In the genomic region with DNA sequence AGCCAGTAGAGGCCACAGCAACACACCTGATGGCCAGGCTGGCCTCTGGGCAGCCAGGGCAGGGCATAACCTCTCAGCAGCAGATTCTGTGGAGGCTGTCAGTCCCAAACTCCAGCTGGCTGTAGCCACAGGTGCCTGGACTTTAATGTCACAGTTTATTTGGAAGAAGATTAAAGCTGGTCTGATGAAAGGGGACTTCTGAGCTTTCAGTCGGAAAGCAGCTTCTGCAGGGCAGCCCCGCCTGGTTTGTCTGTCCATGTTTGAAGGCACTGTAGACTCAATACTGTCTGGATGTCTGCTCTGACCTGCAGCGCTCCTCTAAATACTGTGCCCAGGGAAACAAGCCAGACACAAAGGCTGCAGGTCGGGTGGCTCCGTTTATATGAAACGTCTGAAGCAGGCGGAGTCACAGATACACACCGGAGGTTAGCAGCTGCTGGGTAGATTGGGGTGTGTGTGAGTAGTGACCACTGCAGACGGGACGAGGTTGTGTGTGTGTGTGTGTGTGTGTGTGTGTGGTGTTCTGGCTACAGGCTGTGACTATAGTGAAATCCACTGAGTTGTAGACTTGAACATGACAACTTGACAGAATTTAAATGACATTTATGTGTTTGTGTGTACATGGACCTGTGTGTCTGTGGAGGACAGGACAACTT, we compare ENCODE assay signal across 18 mouse cellular contexts. TPM values are rescaled to one million over a fixed set of nuclear protein-coding genes. Genes with fewer than 3 reads are reported as not detected.
DNase-seq lines count a peak whose midpoint lies in the region; ATAC-seq and TF ChIP-seq lines count a peak whose summit lies in the region.
"Had no signal": no experiment of that assay in that cellular context is flagged by ENCODE, and none has a peak within 500 bp of the region (broad histone marks: within the 10 kb centered on the region; RNA-seq: fewer than 3 reads in every experiment).

No protein-coding gene starts in this region.

- H3K27me3 ChIP-seq in lung, embryonic 15.5 days, result no peaks in the 10 kb centered on the region
- no peaks in the 10 kb centered on the region for H3K27me3 ChIP-seq in embryonic facial prominence, embryonic 12.5 days
- no peaks in the 10 kb centered on the region for H3K27me3 ChIP-seq in limb, embryonic 14.5 days (ENCODE audit: control insufficient read depth, insufficient read depth, low read length)
- H3K27me3 ChIP-seq: embryonic facial prominence, embryonic 13.5 days; forebrain, embryonic 13.5 days; heart, embryonic 12.5 days; Patski had no signal

- no peak for TF ChIP-seq CTCF in lung, adult 2 months (IDR thresholded peaks at IDR 0.05; ENCODE audit: insufficient read depth, low read length)

- no peak overlapping the region for H3K9ac ChIP-seq in lung, embryonic 15.5 days
- no peak overlapping the region for H3K9ac ChIP-seq in embryonic facial prominence, embryonic 12.5 days
- no peak overlapping the region for H3K9ac ChIP-seq in limb, embryonic 14.5 days (ENCODE audit: low read depth, low read length, severe bottlenecking)
- H3K9ac ChIP-seq: embryonic facial prominence, embryonic 13.5 days; forebrain, embryonic 13.5 days; heart, embryonic 12.5 days had no signal

- peak; percentile 88 for DNase-seq in heart, adult 11 months
- no peak for DNase-seq in heart, adult 8-10 months (ENCODE audit: low spot score)
- no peak for DNase-seq in lung, adult 2 months
- DNase-seq in limb, embryonic 14.5 days (ENCODE audit: low spot score), result no peak
- DNase-seq in urinary bladder, postnatal 25 days (ENCODE audit: low spot score), result no peak
- DNase-seq: adrenal gland, postnatal 14 days; cerebellum, adult 2 months; cerebellum, postnatal 10 days; heart, adult 2 months had no signal

- no peaks in the 10 kb centered on the region for H3K36me3 ChIP-seq in lung, embryonic 15.5 days
- H3K36me3 ChIP-seq in embryonic facial prominence, embryonic 12.5 days, result no peaks in the 10 kb centered on the region
- H3K36me3 ChIP-seq in limb, embryonic 14.5 days (ENCODE audit: control insufficient read depth, insufficient read depth, low read length), result no peaks in the 10 kb centered on the region
- H3K36me3 ChIP-seq: embryonic facial prominence, embryonic 13.5 days; heart, embryonic 12.5 days had no signal

- no peak overlapping the region for H3K27ac ChIP-seq in lung, embryonic 15.5 days
- H3K27ac ChIP-seq in embryonic facial prominence, embryonic 12.5 days, result peak overlapping the region; percentile 54
- 0 out of 2 replicates have a peak overlapping the region, but pooled peaks have one; percentile 13 for H3K27ac ChIP-seq in limb, embryonic 14.5 days (replicated peaks; ENCODE audit: low read depth, low read length)
- H3K27ac ChIP-seq: embryonic facial prominence, embryonic 13.5 days; forebrain, embryonic 13.5 days; heart, adult 2 months had no signal

- H3K4me2 ChIP-seq in lung, embryonic 15.5 days, result no peak overlapping the region
- no peak overlapping the region for H3K4me2 ChIP-seq in embryonic facial prominence, embryonic 12.5 days (replicated peaks)
- no peak overlapping the region for H3K4me2 ChIP-seq in limb, embryonic 14.5 days (replicated peaks; ENCODE audit: low read depth, low read length, severe bottlenecking)
- H3K4me2 ChIP-seq: embryonic facial prominence, embryonic 13.5 days; forebrain, embryonic 13.5 days; heart, embryonic 12.5 days had no signal

- no peak overlapping the region for H3K4me3 ChIP-seq in lung, embryonic 15.5 days
- H3K4me3 ChIP-seq in lung, adult 2 months (replicated peaks; ENCODE audit: extremely low read depth, low read depth, low read length), result no peak overlapping the region
- no peak overlapping the region for H3K4me3 ChIP-seq in embryonic facial prominence, embryonic 12.5 days
- no peak overlapping the region for H3K4me3 ChIP-seq in limb, embryonic 14.5 days (replicated peaks; ENCODE audit: low read length)
- H3K4me3 ChIP-seq: embryonic facial prominence, embryonic 13.5 days; forebrain, embryonic 13.5 days; heart, adult 2 months; heart, embryonic 12.5 days had no signal

- peaks cover 12% of the 10 kb centered on the region for H3K4me1 ChIP-seq in lung, embryonic 15.5 days
- no peaks in the 10 kb centered on the region for H3K4me1 ChIP-seq in lung, adult 2 months (ENCODE audit: control insufficient read depth, insufficient read depth, low read length)
- H3K4me1 ChIP-seq in embryonic facial prominence, embryonic 12.5 days, result peaks cover 14% of the 10 kb centered on the region; the same call in 1 of the 2 replicates
- H3K4me1 ChIP-seq in limb, embryonic 14.5 days (ENCODE audit: control insufficient read depth, insufficient read depth, low read length), result peaks cover 21% of the 10 kb centered on the region
- H3K4me1 ChIP-seq: forebrain, embryonic 13.5 days; heart, embryonic 12.5 days had no signal

- TF ChIP-seq POLR2A in lung, adult 2 months (IDR thresholded peaks at IDR 0.05; ENCODE audit: borderline replicate concordance, extremely low read depth, low read depth, low read length), result no peak
- TF ChIP-seq POLR2A in limb, embryonic 14.5 days (IDR thresholded peaks at IDR 0.05; ENCODE audit: borderline replicate concordance, extremely low read depth, insufficient read depth, insufficient read length), result no peak

- 19% methylated on average over 10 of the region's 10 CpGs for WGBS in lung, embryonic 15.5 days
- 34% methylated on average over 10 of the region's 10 CpGs for WGBS in lung, adult 2 months
- WGBS in embryonic facial prominence, embryonic 12.5 days, result 41% methylated on average over 10 of the region's 10 CpGs
- 23% methylated on average over 10 of the region's 10 CpGs for WGBS in limb, embryonic 14.5 days

- ATAC-seq in lung, embryonic 15.5 days (ENCODE audit: borderline replicate concordance, extremely low read depth, low FRiP score, low TSS enrichment), result peak; percentile 54; the same call in 1 of the 2 replicates
- ATAC-seq in embryonic facial prominence, embryonic 12.5 days (ENCODE audit: insufficient number of reproducible peaks, insufficient read depth, low FRiP score, low TSS enrichment), result no peak
- no peak for ATAC-seq in limb, embryonic 14.5 days (ENCODE audit: low FRiP score, low read depth)
- ATAC-seq: activated CD4-positive, CD25-positive, alpha-beta regulatory T cell, adult 4 months; forebrain, embryonic 13.5 days; hindbrain, embryonic 16.5 days; inflammation-experienced regulatory T-cells, adult 6 months; Patski had no signal

- H3K9me3 ChIP-seq in lung, embryonic 15.5 days, result no peaks in the 10 kb centered on the region
- no peaks in the 10 kb centered on the region for H3K9me3 ChIP-seq in embryonic facial prominence, embryonic 12.5 days
- H3K9me3 ChIP-seq in limb, embryonic 14.5 days (ENCODE audit: control insufficient read depth, low read length), result 0 out of 2 replicates have a peak, but pooled peaks cover 5% of the 10 kb centered on the region
- H3K9me3 ChIP-seq: embryonic facial prominence, embryonic 13.5 days; forebrain, embryonic 13.5 days had no signal

RNA-seq across cellular contexts. Expression of a gene that starts 58.5 kb away (rescaled TPM):
- 10 to 100 TPM; 19.9 to 28.9 (median 23.1) TPM for total RNA-seq in heart, adult 8-10 months (2022)
- 8.5 and 8.7 TPM in 2 replicates for polyA plus RNA-seq in lung, embryonic 15.5 days (2015; fragmentation: Nextera tagmentation; extraction: Ambion mirVana)
- 9.5 and 12.7 TPM in 2 replicates for polyA plus RNA-seq in lung, adult 2 months (2012; rRNA removed)
- polyA plus RNA-seq in embryonic facial prominence, embryonic 12.5 days (2016; fragmentation: Nextera tagmentation; extraction: Ambion mirVana), result 15.7 and 16.6 TPM in 2 replicates
- polyA plus RNA-seq in limb, embryonic 14.5 days (2012; rRNA removed), result 7.7 and 8.2 TPM in 2 replicates
- 10.8 and 11.8 TPM in 2 replicates for polyA plus RNA-seq in limb, embryonic 14.5 days (2014; fragmentation: Nextera tagmentation; extraction: Ambion mirVana)
